24 mouse cellular contexts compared by ENCODE assay signal in the genomic region with DNA sequence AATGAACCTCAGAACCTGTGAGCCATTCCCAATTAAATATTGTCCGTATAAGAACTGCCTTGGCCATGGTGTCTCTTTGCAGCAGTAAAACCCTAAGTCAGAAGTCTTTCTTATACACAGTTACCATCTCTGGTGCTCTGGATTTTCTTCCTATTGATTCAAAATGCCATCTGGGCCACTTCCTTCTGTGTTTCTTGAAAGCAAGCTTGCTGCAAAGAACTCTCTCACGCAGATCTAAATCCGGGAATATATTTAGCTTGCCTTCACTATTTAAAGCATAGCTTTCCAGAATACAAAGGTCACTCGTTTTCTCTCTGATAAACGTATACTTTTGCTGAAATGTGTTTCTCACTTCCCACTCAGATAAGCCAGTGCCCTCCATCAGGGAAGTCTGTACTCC. TPM values are rescaled to one million over a fixed set of nuclear protein-coding genes. Genes with fewer than 3 reads are reported as not detected.
DNase-seq lines count a peak whose midpoint lies in the region.
"Had no signal": no experiment of that assay in that cellular context is flagged by ENCODE, and none has a peak within 500 bp of the region (broad histone marks: within the 10 kb centered on the region; RNA-seq: fewer than 3 reads in every experiment).

No protein-coding gene starts in this region.

- peak; percentile 24 to 59 for DNase-seq in frontal cortex, postnatal 36 days (ENCODE audit: low spot score in 2 of 2)
- no peak for DNase-seq in frontal cortex, postnatal 10 days (ENCODE audit: low spot score in 2 of 2)
- peak; percentile 28 to 69 for DNase-seq in left cerebral cortex, postnatal 14 days (ENCODE audit: low spot score in 2 of 2)
- DNase-seq in left cerebral cortex, adult 11 months (ENCODE audit: low spot score) = no peak
- DNase-seq in right cerebral cortex, postnatal 25 days = peak; percentile 35
- DNase-seq in right cerebral cortex, postnatal 14 days = no peak
- DNase-seq in testis, postnatal 10 days (ENCODE audit: low spot score) = no peak
- DNase-seq: adrenal gland, postnatal 25 days; cerebellum, adult 18-20 months; cerebellum, postnatal 10 days; gastrocnemius, postnatal 25 days; heart, postnatal 4 days; kidney, adult 9 months; kidney, postnatal 10 days; liver, embryonic 13.5 days; lung, adult 18-20 months; lung, postnatal 4 days; retina, postnatal 1 day; thymus, adult 2 months; thymus, postnatal 36 days had no signal

- intact Hi-C loops in left cerebral cortex, postnatal 14 days (cut with DNase I) = no loop called here

RNA-seq across cellular contexts. Expression of a gene that starts 11.8 kb away (rescaled TPM):
- total RNA-seq in left cerebral cortex, postnatal 14 days (2021) = 10 to 100 TPM; 64.4 to 68.2 TPM

RNA-seq across cellular contexts. Expression of a gene that starts 28.7 kb away (rescaled TPM):
- 100 to 1,000 TPM; 144 to 155 TPM for total RNA-seq in left cerebral cortex, postnatal 14 days (2021)

RNA-seq across cellular contexts. Expression of a gene that starts 46.0 kb away (rescaled TPM):
- total RNA-seq in left cerebral cortex, postnatal 14 days (2021) = not detected
- total RNA-seq: adrenal gland, adult 18-20 months; adrenal gland, postnatal 25 days; gastrocnemius, adult 18-20 months; gastrocnemius, postnatal 25 days; heart, postnatal 4 days; layer of hippocampus, postnatal 14 days; monocyte, adult 5-6 weeks had no signal

Comparison
In these comparisons a context has a peak if more than half of its experiments do, and no peak if none do; other contexts are left out.
1. DNase-seq: peak in frontal cortex, postnatal 36 days (2 of 2), left cerebral cortex, postnatal 14 days (2 of 2) and right cerebral cortex, postnatal 25 days (single experiment); none in frontal cortex, postnatal 10 days (0 of 2), left cerebral cortex, adult 11 months (single experiment), right cerebral cortex, postnatal 14 days (single experiment) and testis, postnatal 10 days (single experiment).